Mouse (Mus musculus): Measurements from ENCODE around the gene Mdga1. TPM values are rescaled to one million over a fixed set of nuclear protein-coding genes. Genes with fewer than 3 reads are reported as not detected.

Mdga1 gene
- polyA plus RNA-seq, 1 experiment from 2014 or later, result 2.5 TPM

DNA sequence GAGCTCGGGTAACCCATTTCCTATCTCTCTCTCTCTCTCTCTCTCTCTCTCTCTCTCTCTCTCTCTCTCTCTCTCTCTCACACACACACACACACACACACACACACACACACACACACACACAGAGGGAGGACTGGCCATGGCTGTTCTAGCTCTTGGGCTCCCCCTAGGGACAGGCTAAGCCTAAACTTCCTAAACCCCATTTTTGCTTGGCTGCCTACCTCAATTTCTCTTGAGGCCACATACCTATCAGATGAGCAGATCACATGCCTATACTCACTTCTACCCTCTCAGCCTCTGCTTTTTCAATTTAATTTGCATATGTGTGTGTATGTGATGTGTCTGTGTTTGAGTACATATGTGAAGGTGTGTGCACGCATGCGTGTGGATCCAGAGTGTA lies 111.1 kb downstream of the Mdga1 start:
- no peak overlapping the region for H3K4me3 ChIP-seq (ENCODE audit: low read depth, low read length)
- no peaks in the 10 kb centered on the region for H3K27me3 ChIP-seq (ENCODE audit: control insufficient read depth, insufficient read depth, low read length)
- H3K4me1 ChIP-seq (ENCODE audit: control insufficient read depth, insufficient read depth, low read length), result no peaks in the 10 kb centered on the region
- DNase-seq (ENCODE audit: low spot score), result no peak
- no peaks in the 10 kb centered on the region for H3K36me3 ChIP-seq (ENCODE audit: control insufficient read depth, insufficient read depth, low read length)
- H3K27ac ChIP-seq (ENCODE audit: low read depth, low read length), result no peak overlapping the region
- no peak for ATAC-seq (ENCODE audit: insufficient read depth, low FRiP score, low TSS enrichment)
- H3K9ac ChIP-seq (ENCODE audit: low read length), result no peak overlapping the region
- WGBS, result 86% methylated on average over 3 of the region's 3 CpGs
- no peaks in the 10 kb centered on the region for H3K9me3 ChIP-seq (ENCODE audit: control insufficient read depth, low read length)
- H3K4me2 ChIP-seq (ENCODE audit: low read depth), result no peak overlapping the region

DNA sequence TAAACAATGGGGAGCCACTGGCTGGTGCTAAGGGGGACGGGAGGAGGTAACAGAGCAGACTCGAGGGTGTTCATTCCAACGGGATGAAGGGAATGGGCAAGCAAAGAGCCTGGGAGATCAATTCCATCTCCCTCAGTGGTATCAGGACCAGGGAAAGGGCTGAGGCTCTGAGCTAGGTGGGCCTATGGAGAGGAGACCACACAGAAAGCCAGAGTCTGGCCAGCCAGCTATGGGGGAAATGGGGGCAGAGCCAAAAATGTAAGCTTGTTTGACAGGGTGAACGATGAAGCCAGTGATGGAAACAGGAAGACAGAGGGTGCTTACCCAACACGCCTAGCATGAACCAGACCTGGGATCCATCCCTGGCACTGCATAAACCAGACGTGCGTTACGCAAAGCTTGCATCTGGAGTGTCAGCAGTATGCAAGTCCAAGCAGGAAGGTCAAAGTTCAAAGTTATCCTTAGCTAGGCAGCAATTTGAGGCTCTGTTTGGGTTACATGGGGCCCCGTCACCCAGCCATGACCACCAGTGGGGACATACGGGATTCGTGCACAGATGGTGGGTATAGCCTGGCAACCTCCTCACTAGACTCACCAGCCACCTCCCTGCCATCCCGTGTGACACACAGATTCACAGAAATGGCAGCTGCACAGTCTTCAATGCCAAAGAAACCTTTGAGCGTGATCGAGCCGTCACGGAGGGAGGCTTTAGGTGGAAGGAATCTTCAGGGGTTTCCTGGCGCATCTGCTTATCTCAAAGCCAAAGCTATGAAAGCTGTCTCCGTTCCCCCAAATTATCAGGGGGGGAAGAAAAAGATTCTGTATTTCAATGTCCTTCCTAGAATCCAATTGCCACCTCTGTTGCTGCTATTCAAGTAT lies 113.9 kb downstream of the Mdga1 start:
- Histone ChIP-seq H3K4me2 (ENCODE audit: low read depth) (no peak overlapping the region), H3K4me1 (ENCODE audit: control insufficient read depth, insufficient read depth, low read length) (no peaks in the 10 kb centered on the region), H3K27ac (ENCODE audit: low read depth, low read length) (no peak overlapping the region), H3K4me3 (ENCODE audit: low read depth, low read length) (no peak overlapping the region), H3K36me3 (ENCODE audit: control insufficient read depth, insufficient read depth, low read length) (no peaks in the 10 kb centered on the region), H3K9me3 (ENCODE audit: control insufficient read depth, low read length) (no peaks in the 10 kb centered on the region), H3K9ac (ENCODE audit: low read length) (no peak overlapping the region), H3K27me3 (ENCODE audit: control insufficient read depth, insufficient read depth, low read length) (no peaks in the 10 kb centered on the region)
- WGBS, result 75% methylated on average over 18 of the region's 18 CpGs
- ATAC-seq (ENCODE audit: insufficient read depth, low FRiP score, low TSS enrichment) (no peak), DNase-seq (ENCODE audit: low spot score) (no peak)

DNA sequence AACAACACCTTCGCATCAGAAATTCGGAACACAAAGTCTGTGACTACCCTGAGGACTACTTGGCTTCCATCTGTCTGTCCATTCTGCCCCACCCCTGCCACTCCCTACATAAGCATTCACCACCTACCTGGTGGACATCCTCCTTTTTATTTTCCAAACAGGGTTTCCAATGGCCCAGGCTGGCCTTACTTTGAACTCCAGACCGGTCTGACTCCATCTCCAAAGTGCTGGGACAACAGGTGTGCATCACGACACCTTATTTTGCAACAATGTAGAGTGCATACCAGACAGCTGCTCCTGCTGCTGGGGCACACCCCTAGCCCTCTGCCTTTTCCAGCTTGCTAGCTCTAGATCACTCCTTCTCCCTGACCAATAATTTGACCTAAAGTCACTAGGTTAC lies 115.1 kb downstream of the Mdga1 start:
- no peaks in the 10 kb centered on the region for H3K4me1 ChIP-seq (ENCODE audit: control insufficient read depth, insufficient read depth, low read length)
- H3K36me3 ChIP-seq (ENCODE audit: control insufficient read depth, insufficient read depth, low read length), result no peaks in the 10 kb centered on the region
- H3K9me3 ChIP-seq (ENCODE audit: control insufficient read depth, low read length), result no peaks in the 10 kb centered on the region
- no peak overlapping the region for H3K4me3 ChIP-seq (ENCODE audit: low read depth, low read length)
- DNase-seq (ENCODE audit: low spot score) (no peak), ATAC-seq (ENCODE audit: insufficient read depth, low FRiP score, low TSS enrichment) (no peak)
- H3K27ac ChIP-seq (ENCODE audit: low read depth, low read length), result no peak overlapping the region
- WGBS, result 88% methylated on average over 4 of the region's 4 CpGs
- no peak overlapping the region for H3K9ac ChIP-seq (ENCODE audit: low read length)
- H3K4me2 ChIP-seq (ENCODE audit: low read depth), result no peak overlapping the region
- H3K27me3 ChIP-seq (ENCODE audit: control insufficient read depth, insufficient read depth, low read length), result no peaks in the 10 kb centered on the region

DNA sequence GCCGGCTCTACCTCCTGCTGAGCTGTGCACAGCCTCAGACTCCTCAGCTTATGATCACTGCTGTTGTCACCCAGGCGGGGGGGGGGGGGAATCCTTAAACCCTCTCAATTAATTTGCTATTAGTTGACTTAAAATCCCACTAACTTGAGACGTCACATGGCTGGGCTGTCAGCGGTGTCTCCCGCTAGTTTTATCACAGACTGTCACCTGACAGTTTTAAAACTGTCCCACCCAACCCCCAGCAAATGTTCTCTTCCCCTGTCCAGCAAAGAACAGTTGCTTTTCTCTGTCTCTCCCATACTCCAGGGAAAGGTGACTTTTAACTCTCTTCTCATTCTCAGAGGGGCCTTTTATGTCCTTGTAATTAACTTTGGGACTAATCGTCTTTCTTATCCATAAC lies 115.5 kb downstream of the Mdga1 start:
- Histone ChIP-seq H3K4me2 (ENCODE audit: low read depth) (no peak overlapping the region), H3K4me3 (ENCODE audit: low read depth, low read length) (no peak overlapping the region), H3K27ac (ENCODE audit: low read depth, low read length) (no peak overlapping the region), H3K36me3 (ENCODE audit: control insufficient read depth, insufficient read depth, low read length) (no peaks in the 10 kb centered on the region), H3K9me3 (ENCODE audit: control insufficient read depth, low read length) (no peaks in the 10 kb centered on the region), H3K9ac (ENCODE audit: low read length) (no peak overlapping the region), H3K27me3 (ENCODE audit: control insufficient read depth, insufficient read depth, low read length) (no peaks in the 10 kb centered on the region), H3K4me1 (ENCODE audit: control insufficient read depth, insufficient read depth, low read length) (no peaks in the 10 kb centered on the region)
- WGBS, result 67% methylated on average over 6 of the region's 6 CpGs
- DNase-seq (ENCODE audit: low spot score), result no peak
- ATAC-seq (ENCODE audit: insufficient read depth, low FRiP score, low TSS enrichment), result no peak

DNA sequence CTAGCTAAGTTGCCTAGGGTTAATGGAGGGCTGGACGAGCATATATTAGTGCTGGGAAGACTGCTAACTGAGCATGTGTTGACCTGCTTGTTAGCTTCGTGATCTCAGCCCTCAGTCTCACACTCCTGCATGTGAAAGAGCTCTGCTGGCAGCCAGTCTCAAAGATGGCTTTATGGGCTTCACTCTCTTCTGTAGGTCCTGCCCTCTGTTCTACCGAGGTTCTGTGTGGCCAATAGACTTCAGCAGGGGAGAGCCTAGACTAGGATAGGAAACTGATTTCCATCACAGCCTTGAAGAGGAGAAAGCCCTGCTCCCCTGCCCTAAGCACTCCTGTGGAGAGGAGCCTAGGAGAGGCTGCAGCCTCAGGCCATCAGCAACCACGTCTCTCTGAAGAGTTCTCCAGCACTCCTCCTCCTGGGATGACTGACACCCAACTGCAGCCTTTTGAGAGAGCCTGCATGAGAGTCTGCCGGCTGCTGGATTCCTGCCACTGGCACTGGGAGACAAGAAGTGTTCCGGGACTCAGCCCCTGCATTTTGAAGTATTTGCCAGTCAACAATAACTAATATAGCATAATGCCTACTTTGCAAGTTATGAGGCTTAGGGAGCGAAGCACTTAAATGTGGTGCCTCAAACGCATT lies 116.9 kb downstream of the Mdga1 start:
- Histone ChIP-seq H3K4me2 (ENCODE audit: low read depth) (no peak overlapping the region), H3K4me3 (ENCODE audit: low read depth, low read length) (no peak overlapping the region), H3K27ac (ENCODE audit: low read depth, low read length) (no peak overlapping the region), H3K9me3 (ENCODE audit: control insufficient read depth, low read length) (no peaks in the 10 kb centered on the region), H3K9ac (ENCODE audit: low read length) (no peak overlapping the region), H3K27me3 (ENCODE audit: control insufficient read depth, insufficient read depth, low read length) (no peaks in the 10 kb centered on the region), H3K4me1 (ENCODE audit: control insufficient read depth, insufficient read depth, low read length) (no peaks in the 10 kb centered on the region), H3K36me3 (ENCODE audit: control insufficient read depth, insufficient read depth, low read length) (no peaks in the 10 kb centered on the region)
- WGBS, result 53% methylated on average over 8 of the region's 8 CpGs
- ATAC-seq (ENCODE audit: insufficient read depth, low FRiP score, low TSS enrichment) (no peak), DNase-seq (ENCODE audit: low spot score) (no peak)

DNA sequence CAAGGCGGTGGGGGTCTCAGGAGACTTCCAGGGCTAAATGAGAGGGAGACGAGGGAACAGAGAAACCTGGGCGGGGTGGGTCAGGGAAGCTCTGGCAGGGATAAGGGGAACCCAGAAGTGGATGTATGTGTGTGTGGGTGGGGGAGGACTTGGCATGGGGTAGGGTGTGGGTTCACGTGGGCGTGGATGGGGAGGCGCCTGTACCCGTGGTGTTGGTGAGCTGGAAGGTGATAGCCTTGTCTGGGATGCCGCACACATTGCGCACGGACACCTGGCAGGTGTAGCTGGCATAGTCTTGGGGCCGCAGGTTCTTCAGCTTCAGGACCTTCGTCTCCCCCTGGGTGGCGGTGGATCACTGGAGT lies 120.5 kb downstream of the Mdga1 start:
- no peak overlapping the region for H3K9ac ChIP-seq (ENCODE audit: low read length)
- no peak overlapping the region for H3K27ac ChIP-seq (ENCODE audit: low read depth, low read length)
- H3K36me3 ChIP-seq (ENCODE audit: control insufficient read depth, insufficient read depth, low read length), result no peaks in the 10 kb centered on the region
- no peak overlapping the region for H3K4me2 ChIP-seq (ENCODE audit: low read depth)
- no peak overlapping the region for H3K4me3 ChIP-seq (ENCODE audit: low read depth, low read length)
- no peaks in the 10 kb centered on the region for H3K4me1 ChIP-seq (ENCODE audit: control insufficient read depth, insufficient read depth, low read length)
- WGBS, result 84% methylated on average over 13 of the region's 13 CpGs
- H3K27me3 ChIP-seq (ENCODE audit: control insufficient read depth, insufficient read depth, low read length), result no peaks in the 10 kb centered on the region
- H3K9me3 ChIP-seq (ENCODE audit: control insufficient read depth, low read length), result no peaks in the 10 kb centered on the region
- no peak for ATAC-seq (ENCODE audit: insufficient read depth, low FRiP score, low TSS enrichment)
- no peak for DNase-seq (ENCODE audit: low spot score)

DNA sequence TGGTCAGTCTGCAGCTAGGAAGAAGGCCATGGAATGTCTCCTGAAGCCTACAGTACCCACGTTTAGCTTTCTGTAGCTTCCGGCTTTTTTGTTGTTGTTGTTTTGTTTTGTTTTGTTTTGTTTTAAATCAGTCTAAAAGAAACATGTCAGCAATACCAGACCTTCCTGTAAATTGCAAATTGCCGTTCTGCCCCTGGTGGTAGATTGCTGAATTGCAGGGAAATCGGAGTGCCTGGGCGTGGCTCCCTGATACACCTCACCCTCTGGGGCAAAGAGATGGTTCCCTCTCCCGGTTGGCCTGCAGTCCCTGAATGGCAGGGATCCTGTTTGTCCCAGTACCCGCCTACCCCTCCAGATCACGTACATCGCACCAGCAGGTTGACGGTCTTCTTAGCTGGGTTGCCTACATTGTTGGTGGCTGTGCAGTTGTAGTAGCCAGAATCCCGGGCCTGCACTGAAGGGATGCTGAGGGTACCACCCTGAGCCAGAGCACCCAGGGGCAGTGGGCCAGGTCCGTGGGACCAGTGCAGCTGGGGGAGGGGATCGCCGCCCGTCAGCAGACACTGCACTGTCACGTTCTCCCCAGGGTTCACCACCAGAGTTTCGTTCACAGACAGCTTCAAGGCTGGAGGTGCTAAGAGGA lies 121.0 kb downstream of the Mdga1 start:
- Histone ChIP-seq H3K9ac (ENCODE audit: low read length) (no peak overlapping the region), H3K4me1 (ENCODE audit: control insufficient read depth, insufficient read depth, low read length) (no peaks in the 10 kb centered on the region), H3K9me3 (ENCODE audit: control insufficient read depth, low read length) (no peaks in the 10 kb centered on the region), H3K4me3 (ENCODE audit: low read depth, low read length) (no peak overlapping the region), H3K27ac (ENCODE audit: low read depth, low read length) (no peak overlapping the region), H3K4me2 (ENCODE audit: low read depth) (no peak overlapping the region), H3K27me3 (ENCODE audit: control insufficient read depth, insufficient read depth, low read length) (no peaks in the 10 kb centered on the region), H3K36me3 (ENCODE audit: control insufficient read depth, insufficient read depth, low read length) (no peaks in the 10 kb centered on the region)
- ATAC-seq (ENCODE audit: insufficient read depth, low FRiP score, low TSS enrichment), result no peak
- DNase-seq (ENCODE audit: low spot score), result peak; percentile 70
- whole genome bisulfite sequencing, result 21% methylated on average over 17 of the region's 17 CpGs

DNA sequence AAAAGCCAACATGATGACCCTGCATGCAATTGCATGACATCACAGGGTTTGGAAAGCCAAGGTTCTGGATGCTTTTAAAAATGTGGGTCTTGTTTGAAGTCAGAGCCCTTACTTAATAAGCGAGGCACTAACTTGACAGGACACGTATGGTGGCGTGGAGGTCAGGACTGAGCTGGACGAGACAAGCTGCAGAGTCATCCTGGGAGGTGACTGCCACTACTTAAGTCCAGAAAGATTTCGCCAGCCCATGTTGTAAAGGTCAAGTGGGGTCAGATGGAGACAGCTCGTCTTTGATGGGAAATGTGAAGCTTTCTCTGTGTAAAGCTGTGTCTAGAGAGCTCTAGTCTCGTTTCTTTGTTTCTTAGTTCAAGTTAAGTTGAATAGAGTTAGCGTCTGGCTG lies 122.6 kb downstream of the Mdga1 start:
- DNase-seq (ENCODE audit: low spot score) (no peak), ATAC-seq (ENCODE audit: insufficient read depth, low FRiP score, low TSS enrichment) (no peak)
- 49% methylated on average over 8 of the region's 8 CpGs for WGBS
- Histone ChIP-seq H3K36me3 (ENCODE audit: control insufficient read depth, insufficient read depth, low read length) (no peaks in the 10 kb centered on the region), H3K4me1 (ENCODE audit: control insufficient read depth, insufficient read depth, low read length) (no peaks in the 10 kb centered on the region), H3K4me2 (ENCODE audit: low read depth) (no peak overlapping the region), H3K4me3 (ENCODE audit: low read depth, low read length) (no peak overlapping the region), H3K27me3 (ENCODE audit: control insufficient read depth, insufficient read depth, low read length) (no peaks in the 10 kb centered on the region), H3K27ac (ENCODE audit: low read depth, low read length) (no peak overlapping the region), H3K9ac (ENCODE audit: low read length) (no peak overlapping the region), H3K9me3 (ENCODE audit: control insufficient read depth, low read length) (no peaks in the 10 kb centered on the region)
